Mouse (Mus musculus): ENCODE measurements around the gene BC048562. TPM values are rescaled to one million over a fixed set of nuclear protein-coding genes. Genes with fewer than 3 reads are reported as not detected.

Gene BC048562
- polyA plus RNA-seq, 1 experiment from 2014 or later = not detected

DNA sequence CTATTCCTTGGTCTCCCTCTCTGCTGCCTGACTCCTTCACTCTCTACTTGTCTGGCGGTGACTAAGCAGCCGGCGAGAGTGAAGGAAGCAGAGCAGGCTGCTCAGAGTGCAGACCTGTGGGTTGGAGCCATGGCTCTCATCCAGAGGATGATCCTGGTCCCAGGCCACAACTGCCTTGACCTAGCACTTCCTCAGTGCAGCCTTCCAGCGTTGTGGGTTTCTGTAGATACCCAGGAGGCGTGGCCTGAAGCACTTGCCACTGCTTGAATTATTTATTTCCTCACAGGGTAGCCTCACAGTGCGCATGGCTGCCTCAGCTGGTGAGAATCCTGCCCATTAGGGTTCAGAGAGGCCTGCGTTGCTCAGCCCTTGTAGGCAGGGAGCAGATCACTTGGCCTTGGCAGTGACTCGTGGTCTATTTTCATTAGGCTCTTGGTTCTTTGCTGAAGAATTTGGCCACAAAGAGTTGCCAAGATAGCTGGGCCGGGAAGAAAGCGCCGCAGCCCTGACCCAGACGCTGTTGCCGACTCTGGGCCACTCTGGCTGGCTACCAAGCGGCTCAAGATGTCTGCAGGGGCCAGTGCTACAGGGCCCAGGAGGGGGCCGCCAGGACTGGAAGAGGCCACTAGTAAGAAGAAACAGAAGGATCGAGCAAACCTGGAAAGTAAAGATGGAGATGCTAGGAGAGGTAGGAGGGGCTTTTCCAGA, 55.9 kb downstream of the BC048562 start:
- peaks cover 20% of the 10 kb centered on the region for H3K4me1 ChIP-seq (ENCODE audit: insufficient read depth)
- H3K36me3 ChIP-seq (replicated peaks; ENCODE audit: insufficient read depth, low read length) = peaks cover 51% of the 10 kb centered on the region
- WGBS (ENCODE audit: insufficient replicate concordance) = 68% methylated on average over 16 of the region's 16 CpGs
- H3K4me3 ChIP-seq (ENCODE audit: low read depth, low read length) = peak overlapping the region; percentile 88
- no peaks in the 10 kb centered on the region for H3K27me3 ChIP-seq (ENCODE audit: insufficient read depth, low read length)
- no peaks in the 10 kb centered on the region for H3K9me3 ChIP-seq (ENCODE audit: low read length)
- peak overlapping the region; percentile 99 for H3K27ac ChIP-seq (ENCODE audit: low read depth)
- TF ChIP-seq CTCF (IDR thresholded peaks at IDR 0.05; ENCODE audit: low read depth) = no peak
- no peak for TF ChIP-seq EP300 (IDR thresholded peaks at IDR 0.05; ENCODE audit: low read depth)
- no peak for ATAC-seq
- peak overlapping the region; percentile 90 for H3K4me2 ChIP-seq (ENCODE audit: low read depth, low read length)
- H3K9ac ChIP-seq (replicated peaks) = peak overlapping the region; percentile 97
- peak; percentile 33 for DNase-seq

GRCm38 (mm10) chr9:108493246-108493645, 57.0 kb downstream of the BC048562 start:
- H3K36me3 ChIP-seq (replicated peaks; ENCODE audit: insufficient read depth, low read length) = peaks cover 61% of the 10 kb centered on the region

DNA sequence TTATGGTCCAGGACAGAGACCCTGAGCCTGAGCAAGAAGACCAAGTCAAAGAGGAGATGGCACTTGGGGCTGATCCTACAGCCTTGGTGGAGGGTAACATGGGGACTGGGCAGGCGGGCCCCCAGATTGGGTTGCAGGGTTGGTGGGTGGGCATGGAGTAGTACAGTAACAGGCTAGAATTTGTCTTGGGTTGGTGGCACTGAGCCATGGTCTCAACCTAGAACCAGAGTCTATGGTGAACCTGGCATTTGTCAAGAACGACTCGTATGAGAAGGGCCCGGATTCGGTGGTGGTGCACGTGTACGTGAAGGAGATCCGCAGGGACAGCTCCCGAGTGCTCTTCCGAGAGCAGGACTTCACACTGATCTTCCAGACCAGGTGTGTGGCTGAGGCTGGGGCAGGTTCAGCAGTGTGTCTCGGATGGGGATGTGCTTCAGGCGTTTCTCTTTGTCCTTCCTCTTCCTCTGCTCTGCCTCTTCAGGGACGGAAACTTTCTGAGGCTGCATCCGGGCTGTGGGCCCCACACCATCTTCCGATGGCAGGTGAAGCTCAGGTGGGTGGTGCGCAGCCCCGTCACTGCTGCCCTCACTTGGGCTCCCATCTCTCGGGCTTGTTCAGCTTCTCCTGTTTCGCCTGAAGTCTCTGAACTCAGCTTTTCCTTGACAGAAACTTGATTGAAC, 58.0 kb downstream of the BC048562 start:
- DNase-seq = no peak
- 91% methylated on average over 19 of the region's 19 CpGs for WGBS (ENCODE audit: insufficient replicate concordance)

More at GRCm38 (mm10) chr9:108493246-108493645, 57.0 kb downstream of the BC048562 start:
- no peak overlapping the region for H3K9ac ChIP-seq (replicated peaks)
- ATAC-seq (no peak), DNase-seq (no peak)
- 90% methylated on average over 8 of the region's 8 CpGs for WGBS (ENCODE audit: insufficient replicate concordance)
- H3K27me3 ChIP-seq (ENCODE audit: insufficient read depth, low read length) = no peaks in the 10 kb centered on the region
- H3K4me2 ChIP-seq (ENCODE audit: low read depth, low read length) = no peak overlapping the region
- H3K9me3 ChIP-seq (ENCODE audit: low read length) = no peaks in the 10 kb centered on the region
- peaks cover 20% of the 10 kb centered on the region for H3K4me1 ChIP-seq (ENCODE audit: insufficient read depth)
- no peak for TF ChIP-seq CTCF (IDR thresholded peaks at IDR 0.05; ENCODE audit: low read depth)
- TF ChIP-seq EP300 (IDR thresholded peaks at IDR 0.05; ENCODE audit: low read depth) = no peak
- H3K4me3 ChIP-seq (ENCODE audit: low read depth, low read length) = no peak overlapping the region
- H3K27ac ChIP-seq (ENCODE audit: low read depth) = no peak overlapping the region

DNA sequence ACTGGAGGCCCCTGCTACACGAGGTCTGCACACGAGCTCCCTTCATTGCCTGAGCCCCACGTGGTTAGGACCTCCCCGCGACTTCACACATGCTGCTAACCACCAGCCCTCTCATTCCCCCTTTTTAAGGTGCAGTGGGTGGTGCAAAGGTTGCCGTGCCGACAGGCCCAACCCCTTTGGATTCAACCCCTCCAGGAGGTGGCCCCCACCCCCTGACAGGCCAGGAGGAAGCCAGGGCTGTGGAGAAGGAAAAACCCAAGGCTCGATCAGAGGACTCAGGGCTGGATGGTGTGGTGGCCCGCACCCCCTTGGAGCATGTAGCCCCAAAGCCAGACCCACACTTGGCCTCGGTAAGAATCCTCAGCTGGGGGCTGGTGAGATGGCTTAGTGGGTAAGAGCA, 58.6 kb downstream of the BC048562 start:
- no peak for TF ChIP-seq CTCF (IDR thresholded peaks at IDR 0.05; ENCODE audit: low read depth)
- no peak for TF ChIP-seq EP300 (IDR thresholded peaks at IDR 0.05; ENCODE audit: low read depth)
- ATAC-seq (no peak), DNase-seq (no peak)
- Histone ChIP-seq H3K27me3 (ENCODE audit: insufficient read depth, low read length) (no peaks in the 10 kb centered on the region), H3K4me3 (ENCODE audit: low read depth, low read length) (no peak overlapping the region), H3K9ac (replicated peaks) (no peak overlapping the region), H3K4me2 (ENCODE audit: low read depth, low read length) (no peak overlapping the region), H3K4me1 (ENCODE audit: insufficient read depth) (peaks cover 18% of the 10 kb centered on the region), H3K27ac (ENCODE audit: low read depth) (no peak overlapping the region), H3K36me3 (replicated peaks; ENCODE audit: insufficient read depth, low read length) (peaks cover 77% of the 10 kb centered on the region), H3K9me3 (ENCODE audit: low read length) (no peaks in the 10 kb centered on the region)
- 83% methylated on average over 10 of the region's 10 CpGs for WGBS (ENCODE audit: insufficient replicate concordance)

More for the DNA sequence above, 58.0 kb downstream of the BC048562 start:
- TF ChIP-seq EP300 (IDR thresholded peaks at IDR 0.05; ENCODE audit: low read depth) = no peak
- no peak for TF ChIP-seq CTCF (IDR thresholded peaks at IDR 0.05; ENCODE audit: low read depth)
- no peak overlapping the region for H3K27ac ChIP-seq (ENCODE audit: low read depth)
- no peak overlapping the region for H3K4me3 ChIP-seq (ENCODE audit: low read depth, low read length)
- no peak overlapping the region for H3K9ac ChIP-seq (replicated peaks)
- H3K9me3 ChIP-seq (ENCODE audit: low read length) = no peaks in the 10 kb centered on the region
- H3K4me2 ChIP-seq (ENCODE audit: low read depth, low read length) = no peak overlapping the region
- H3K4me1 ChIP-seq (ENCODE audit: insufficient read depth) = peaks cover 20% of the 10 kb centered on the region
- H3K36me3 ChIP-seq (replicated peaks; ENCODE audit: insufficient read depth, low read length) = peaks cover 71% of the 10 kb centered on the region
- ATAC-seq = no peak
- H3K27me3 ChIP-seq (ENCODE audit: insufficient read depth, low read length) = no peaks in the 10 kb centered on the region

Other genes starting within 250 kb of the BC048562 start
- gene Bsn, start 246.1 kb upstream of the BC048562 start, polyA plus RNA-seq (2015; fragmentation: Nextera tagmentation; extraction: Ambion mirVana) = 0.58 and 0.59 TPM in 2 replicates
- gene Dag1, start 172.5 kb upstream of the BC048562 start, polyA plus RNA-seq (2015; fragmentation: Nextera tagmentation; extraction: Ambion mirVana) = 20.0 and 20.8 TPM in 2 replicates
- 7.7 and 9.5 TPM in 2 replicates for gene Nicn1, start 146.1 kb upstream of the BC048562 start, polyA plus RNA-seq (2015; fragmentation: Nextera tagmentation; extraction: Ambion mirVana)
- gene Amt, start 139.6 kb upstream of the BC048562 start, polyA plus RNA-seq (2015; fragmentation: Nextera tagmentation; extraction: Ambion mirVana) = 10.9 and 13.5 TPM in 2 replicates
- gene Rhoa, start 130.4 kb upstream of the BC048562 start, polyA plus RNA-seq (2015; fragmentation: Nextera tagmentation; extraction: Ambion mirVana) = 163 and 165 TPM in 2 replicates
- 14.8 and 16.3 TPM in 2 replicates for gene Tcta, start 130.3 kb upstream of the BC048562 start, polyA plus RNA-seq (2015; fragmentation: Nextera tagmentation; extraction: Ambion mirVana)
- 3,657 and 3,917 TPM in 2 replicates for gene Gpx1, start 97.6 kb upstream of the BC048562 start, polyA plus RNA-seq (2015; fragmentation: Nextera tagmentation; extraction: Ambion mirVana)
- 35.9 and 38.2 TPM in 2 replicates for gene Usp4, start 88.6 kb upstream of the BC048562 start, polyA plus RNA-seq (2015; fragmentation: Nextera tagmentation; extraction: Ambion mirVana)
- 0.14 and 0.22 TPM in 2 replicates for gene 1700102P08Rik, start 43.7 kb upstream of the BC048562 start, polyA plus RNA-seq (2015; fragmentation: Nextera tagmentation; extraction: Ambion mirVana)
- 0.08 TPM in 1 of 2 replicates, not detected in the other for gene Ccdc36, start 8.0 kb upstream of the BC048562 start, polyA plus RNA-seq (2015; fragmentation: Nextera tagmentation; extraction: Ambion mirVana)
- 16.1 and 19.3 TPM in 2 replicates for gene Ccdc71, start 24.0 kb downstream of the BC048562 start, polyA plus RNA-seq (2015; fragmentation: Nextera tagmentation; extraction: Ambion mirVana)
- 8.5 and 9.1 TPM in 2 replicates for gene Klhdc8b, start 25.1 kb downstream of the BC048562 start, polyA plus RNA-seq (2015; fragmentation: Nextera tagmentation; extraction: Ambion mirVana)
- 2.7 and 3.9 TPM in 2 replicates for gene Lamb2, start 43.3 kb downstream of the BC048562 start, polyA plus RNA-seq (2015; fragmentation: Nextera tagmentation; extraction: Ambion mirVana)
- gene Usp19, start 54.1 kb downstream of the BC048562 start, polyA plus RNA-seq (2015; fragmentation: Nextera tagmentation; extraction: Ambion mirVana) = 13.8 and 17.0 TPM in 2 replicates
- gene Qars, start 71.2 kb downstream of the BC048562 start, polyA plus RNA-seq (2015; fragmentation: Nextera tagmentation; extraction: Ambion mirVana) = 33.0 and 33.3 TPM in 2 replicates
- 26.2 and 27.1 TPM in 2 replicates for gene Qrich1, start 80.3 kb downstream of the BC048562 start, polyA plus RNA-seq (2015; fragmentation: Nextera tagmentation; extraction: Ambion mirVana)
- 45.6 and 49.5 TPM in 2 replicates for gene Impdh2, start 123.8 kb downstream of the BC048562 start, polyA plus RNA-seq (2015; fragmentation: Nextera tagmentation; extraction: Ambion mirVana)
- 26.5 and 26.8 TPM in 2 replicates for gene Ndufaf3, start 131.0 kb downstream of the BC048562 start, polyA plus RNA-seq (2015; fragmentation: Nextera tagmentation; extraction: Ambion mirVana)
- gene Dalrd3, start 133.4 kb downstream of the BC048562 start, polyA plus RNA-seq (2015; fragmentation: Nextera tagmentation; extraction: Ambion mirVana) = 18.8 and 20.2 TPM in 2 replicates
- 4.5 and 5.7 TPM in 2 replicates for gene Wdr6, start 142.3 kb downstream of the BC048562 start, polyA plus RNA-seq (2015; fragmentation: Nextera tagmentation; extraction: Ambion mirVana)
- gene P4htm, start 161.2 kb downstream of the BC048562 start, polyA plus RNA-seq (2015; fragmentation: Nextera tagmentation; extraction: Ambion mirVana) = 0.40 and 0.41 TPM in 2 replicates
- 16.3 and 19.8 TPM in 2 replicates for gene Arih2, start 212.9 kb downstream of the BC048562 start, polyA plus RNA-seq (2015; fragmentation: Nextera tagmentation; extraction: Ambion mirVana)
- 104 and 114 TPM in 2 replicates for gene Slc25a20, start 225.6 kb downstream of the BC048562 start, polyA plus RNA-seq (2015; fragmentation: Nextera tagmentation; extraction: Ambion mirVana)

Data from liver, postnatal 0 days (tissue).